Mouse (Mus musculus) liver, postnatal 0 days (tissue): Measurements from ENCODE around the gene Sorl1. TPM values are rescaled to one million over a fixed set of nuclear protein-coding genes. Genes with fewer than 3 reads are reported as not detected.
A peak's percentile ranks its signal among the peaks of the same experiment; 100 is the strongest.

Source experiments
- ATAC-seq: fragments of 200-750 bp; cut with Nextera tagmentation; 2 replicates; pipeline ENCODE4 v1.8.0; 2017; ENCODE audit warnings: mild to moderate bottlenecking, moderate library complexity
- DNase-seq: peaks from one replicate; pipeline ENCODE4 v3.0.0-alpha.2; 2016
- H3K27ac ChIP-seq: fragments of 300-500 bp; sonication (generic); 2 replicates; pipeline ENCODE4 v1.5.1; 2014; ENCODE audit warnings: antibody characterized with exemption, moderate library complexity, mild to moderate bottlenecking, low read depth
- H3K27me3 ChIP-seq: fragments of 300-500 bp; sonication (generic); 2 replicates; pipeline ENCODE4 v1.6.1; 2014; ENCODE audit warnings: low read length, control low read depth, mixed read lengths; ENCODE audit not compliant: insufficient read depth
- H3K36me3 ChIP-seq: fragments of 300-500 bp; sonication (generic); replicated peaks from 2 replicates; pipeline ENCODE4 v1.6.1; 2014; ENCODE audit warnings: mild to moderate bottlenecking, control low read depth, low read length, moderate library complexity, mixed read lengths; ENCODE audit not compliant: insufficient read depth
- H3K4me1 ChIP-seq: fragments of 300-500 bp; sonication (generic); 2 replicates; pipeline ENCODE4 v1.6.1; 2014; ENCODE audit warnings: antibody characterized with exemption, mild to moderate bottlenecking, control low read depth; ENCODE audit not compliant: insufficient read depth
- H3K4me2 ChIP-seq: fragments of 300-500 bp; sonication (generic); 2 replicates; pipeline ENCODE4 v1.6.1; 2014; ENCODE audit warnings: low read depth, mild to moderate bottlenecking, low read length, moderate library complexity, mixed read lengths
- H3K4me3 ChIP-seq: fragments of 300-500 bp; sonication (generic); 2 replicates; pipeline ENCODE4 v1.5.1; 2014; ENCODE audit warnings: low read depth, low read length
- H3K9ac ChIP-seq: fragments of 300-500 bp; sonication (generic); replicated peaks from 2 replicates; pipeline ENCODE4 v1.6.1; 2014; ENCODE audit warnings: mild to moderate bottlenecking, moderate library complexity
- H3K9me3 ChIP-seq: fragments of 300-500 bp; sonication (generic); 2 replicates; pipeline ENCODE4 v1.6.1; 2016; ENCODE audit warnings: mild to moderate bottlenecking, control low read depth, low read length, mixed read lengths
- CTCF ChIP-seq: sonication (generic); IDR thresholded peaks from 2 replicates; pipeline ENCODE4 v1.5.1; 2016; ENCODE audit warnings: antibody characterized with exemption, low read depth
- EP300 ChIP-seq: IDR thresholded peaks from 2 replicates; pipeline ENCODE4 v1.6.1; 2016; ENCODE audit warnings: antibody characterized with exemption, low read depth, mild to moderate bottlenecking
- WGBS: fragments of 180-500 bp; shearing (Covaris S2); extraction: QIAGEN DNeasy Blood & Tissue Kit; methylation state at CpG from one replicate; pipeline ENCODE4 v1.1.7; 2014; ENCODE audit not compliant: insufficient replicate concordance; 5-methylcytosine and 5-hydroxymethylcytosine counted together
- polyA plus RNA-seq: library from polyadenylated mRNA; unstranded; fragments of >200 nt; fragmentation: Nextera tagmentation; extraction: Ambion mirVana; gene quantifications from 2 replicates; pipeline ENCODE4 v1.2.1, GENCODE M21; 2015

The Sorl1 gene
- polyA plus RNA-seq, 1 experiment from 2014 or later: 3.0 TPM

- H3K9me3 ChIP-seq: no peaks in the 10 kb centered on the region
- 48% methylated on average over 5 of the region's 5 CpGs for WGBS
- H3K36me3 ChIP-seq: no peaks in the 10 kb centered on the region
- ATAC-seq: no peak
- peak overlapping the region; percentile 76 for H3K27ac ChIP-seq
- peaks cover 11% of the 10 kb centered on the region; the same call in 1 of the 2 replicates for H3K27me3 ChIP-seq
- no peak overlapping the region for H3K4me3 ChIP-seq
- no peak overlapping the region for H3K9ac ChIP-seq
- peak; percentile 28 for DNase-seq
- TF ChIP-seq EP300 (no peak), CTCF (no peak)
- H3K4me1 ChIP-seq: peaks cover 15% of the 10 kb centered on the region
- H3K4me2 ChIP-seq: no peak overlapping the region
Measured at GRCm38 (mm10) chr9:42127983-42128382, 3.9 kb upstream of the Sorl1 start.

GRCm38 (mm10) chr9:42125262-42125982, 1.3 kb upstream of the Sorl1 start:
- no peaks in the 10 kb centered on the region for H3K36me3 ChIP-seq
- no peak overlapping the region for H3K4me2 ChIP-seq
- 0 out of 2 replicates have a peak overlapping the region, but pooled peaks have one; percentile 11 for H3K27ac ChIP-seq
- H3K9ac ChIP-seq: no peak overlapping the region
- H3K27me3 ChIP-seq: peaks cover 13% of the 10 kb centered on the region; the same call in 1 of the 2 replicates
- no peak overlapping the region for H3K4me3 ChIP-seq
- WGBS: 65% methylated on average over 9 of the region's 9 CpGs
- no peaks in the 10 kb centered on the region for H3K9me3 ChIP-seq
- H3K4me1 ChIP-seq: peaks cover 15% of the 10 kb centered on the region
- no peak for ATAC-seq
- TF ChIP-seq EP300 (no peak), CTCF (no peak)
- peak; percentile 57 for DNase-seq

GRCm38 (mm10) chr9:42123204-42123603, 893 bp downstream of the Sorl1 start:
- WGBS: 40% methylated on average over 11 of the region's 11 CpGs
- peak overlapping the region; percentile 74 for H3K9ac ChIP-seq
- H3K4me1 ChIP-seq: peaks cover 15% of the 10 kb centered on the region
- DNase-seq (no peak), ATAC-seq (no peak)
- H3K27me3 ChIP-seq: peaks cover 13% of the 10 kb centered on the region; the same call in 1 of the 2 replicates
- H3K4me2 ChIP-seq: peak overlapping the region; percentile 91
- no peaks in the 10 kb centered on the region for H3K9me3 ChIP-seq
- peak overlapping the region; percentile 65 for H3K4me3 ChIP-seq
- no peak for TF ChIP-seq EP300
- no peak for TF ChIP-seq CTCF
- no peaks in the 10 kb centered on the region for H3K36me3 ChIP-seq
- peak overlapping the region; percentile 22; the same call in 1 of the 2 replicates for H3K27ac ChIP-seq

- 67% methylated on average over 6 of the region's 6 CpGs for WGBS
- Histone ChIP-seq H3K4me3 (peak overlapping the region; percentile 65), H3K27ac (no peak overlapping the region), H3K36me3 (no peaks in the 10 kb centered on the region), H3K27me3 (peaks cover 13% of the 10 kb centered on the region; the same call in 1 of the 2 replicates), H3K4me1 (peaks cover 13% of the 10 kb centered on the region), H3K9me3 (no peaks in the 10 kb centered on the region), H3K9ac (no peak overlapping the region), H3K4me2 (peak overlapping the region; percentile 91)
- TF ChIP-seq EP300: no peak
- TF ChIP-seq CTCF: no peak
- ATAC-seq (no peak), DNase-seq (no peak)
Measured at GRCm38 (mm10) chr9:42122441-42122840, 1.7 kb downstream of the Sorl1 start.

- no peak overlapping the region for H3K4me3 ChIP-seq
Measured at GRCm38 (mm10) chr9:42121631-42122354, 2.3 kb downstream of the Sorl1 start.

GRCm38 (mm10) chr9:42116418-42117056, 7.6 kb downstream of the Sorl1 start:
- no peaks in the 10 kb centered on the region for H3K4me1 ChIP-seq
- DNase-seq (no peak), ATAC-seq (no peak)
- H3K9ac ChIP-seq: no peak overlapping the region
- H3K4me2 ChIP-seq: no peak overlapping the region
- H3K36me3 ChIP-seq: no peaks in the 10 kb centered on the region
- no peak overlapping the region for H3K4me3 ChIP-seq
- no peak overlapping the region for H3K27ac ChIP-seq
- TF ChIP-seq EP300 (no peak), CTCF (no peak)
- H3K27me3 ChIP-seq: no peaks in the 10 kb centered on the region
- WGBS: 76% methylated on average over 10 of the region's 10 CpGs
- H3K9me3 ChIP-seq: no peaks in the 10 kb centered on the region

More at GRCm38 (mm10) chr9:42121631-42122354, 2.3 kb downstream of the Sorl1 start:
- H3K36me3 ChIP-seq: no peaks in the 10 kb centered on the region
- peak overlapping the region; percentile 91 for H3K4me2 ChIP-seq
- no peak for ATAC-seq
- peaks cover 13% of the 10 kb centered on the region; the same call in 1 of the 2 replicates for H3K27me3 ChIP-seq
- DNase-seq: no peak
- no peaks in the 10 kb centered on the region for H3K9me3 ChIP-seq
- TF ChIP-seq EP300 (no peak), CTCF (no peak)
- peaks cover 13% of the 10 kb centered on the region for H3K4me1 ChIP-seq
- no peak overlapping the region for H3K27ac ChIP-seq
- no peak overlapping the region for H3K9ac ChIP-seq
- 80% methylated on average over 10 of the region's 10 CpGs for WGBS
